Mouse (Mus musculus): ENCODE measurements around the gene Pth. TPM values are rescaled to one million over a fixed set of nuclear protein-coding genes. Genes with fewer than 3 reads are reported as not detected.

The Pth gene
- total RNA-seq, 2 experiments from 2014 or later, result not detected

Other genes starting within 250 kb of the Pth start
- gene Arntl, start 181.1 kb downstream of the Pth start, total RNA-seq (2021), result 10 to 100 TPM in 1 of 2 experiments, 1 to 10 TPM in 1; 9.4 to 11.4 TPM
- 10 to 100 TPM; 10.3 to 14.0 TPM for gene Btbd10, start 19.2 kb downstream of the Pth start, total RNA-seq (2021)
- 10 to 100 TPM; 25.3 to 36.6 TPM for gene Far1, start 125.3 kb upstream of the Pth start, total RNA-seq (2021)

Measured in gastrocnemius, postnatal 10 days (tissue).